Mouse (Mus musculus) spleen, adult 2 months (tissue): ENCODE results near the gene D17Wsu92e.

Experiments used
- CTCF ChIP-seq: fragments of 200-500 bp; IDR thresholded peaks from 2 replicates; pipeline ENCODE4 v1.5.1; 2011; ENCODE audit warnings: mild to moderate bottlenecking, inconsistent platforms; ENCODE audit not compliant: insufficient read depth, insufficient read length, insufficient replicate concordance; ENCODE audit errors: extremely low read depth
- POLR2A ChIP-seq: fragments of 200-500 bp; IDR thresholded peaks from 2 replicates; pipeline ENCODE4 v1.6.1; 2011; ENCODE audit warnings: low read depth, low read length, inconsistent platforms

DNA sequence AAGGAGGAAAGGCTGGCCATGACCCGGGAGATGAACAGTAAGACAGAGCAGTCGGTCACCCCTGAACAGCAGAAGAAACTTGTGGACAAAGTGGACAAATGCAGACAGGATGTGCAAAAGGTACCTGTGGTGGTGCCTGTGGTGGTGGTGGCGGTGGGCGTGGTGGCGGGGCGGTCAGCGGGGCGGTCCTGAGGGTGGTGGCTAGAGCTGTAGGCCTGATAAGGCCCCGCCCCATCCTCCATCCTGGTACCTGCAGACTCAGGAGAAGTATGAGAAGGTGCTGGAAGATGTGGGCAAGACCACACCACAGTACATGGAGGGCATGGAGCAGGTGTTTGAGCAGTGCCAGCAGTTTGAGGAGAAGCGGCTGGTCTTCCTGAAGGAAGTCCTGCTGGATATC lies 114.8 kb downstream of the D17Wsu92e start:
- TF ChIP-seq POLR2A (no peak), CTCF (no peak)
